Mouse (Mus musculus) cortical plate, adult 2 months (tissue): Measurements from ENCODE around the gene Fam160b1.

ENCODE experiments used
- CTCF ChIP-seq: fragments of 200-500 bp; IDR thresholded peaks from 2 replicates; pipeline ENCODE4 v1.5.1; 2011; ENCODE audit warnings: mild to moderate bottlenecking, control low read depth, low read length; ENCODE audit not compliant: insufficient read depth; ENCODE audit errors: extremely low read depth
- POLR2A ChIP-seq: fragments of 200-500 bp; IDR thresholded peaks from 2 replicates; pipeline ENCODE4 v1.6.1; 2011; ENCODE audit warnings: mild to moderate bottlenecking, low read length, control low read depth; ENCODE audit not compliant: insufficient read depth; ENCODE audit errors: extremely low read depth

DNA sequence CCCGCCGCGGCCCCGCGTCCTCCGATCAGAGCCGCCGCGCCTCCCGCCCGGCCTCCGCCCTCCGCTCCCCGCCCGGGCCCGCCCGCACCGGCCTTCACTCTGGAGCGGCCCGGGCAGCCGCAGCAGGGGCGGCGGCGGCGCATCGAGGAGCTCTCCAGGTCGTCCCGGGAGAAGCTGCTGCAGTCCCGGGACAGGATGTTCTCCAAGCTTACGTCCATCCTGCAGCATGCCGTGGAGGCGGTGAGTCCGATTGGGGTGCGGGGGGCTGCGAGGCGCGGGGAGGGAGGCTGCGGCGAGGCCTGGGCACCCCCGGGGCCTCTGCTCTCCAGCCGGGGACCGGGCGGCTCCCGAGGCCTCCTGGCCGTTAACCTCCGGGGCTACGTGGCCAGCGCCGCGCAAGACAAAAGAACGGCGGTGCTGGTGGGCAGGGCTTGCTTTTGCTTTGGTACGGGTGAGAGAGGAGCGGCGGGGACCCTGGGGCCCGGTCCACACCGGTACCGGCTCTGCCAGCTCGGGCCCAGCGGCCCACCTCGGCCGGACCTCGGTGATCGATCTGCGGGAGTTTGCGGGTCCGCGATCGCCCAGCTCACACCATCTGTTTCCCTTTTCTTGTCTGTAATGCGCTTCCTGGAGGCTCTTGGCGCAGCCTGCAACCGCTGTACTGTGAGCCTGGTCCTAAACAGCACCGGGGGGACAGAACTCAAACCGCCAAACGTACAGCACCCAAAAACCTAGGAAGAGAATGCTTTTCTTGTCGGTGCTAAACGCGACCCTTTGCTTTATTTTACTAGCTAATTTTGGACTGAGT is 855 bp downstream of the Fam160b1 start:
- TF ChIP-seq CTCF (no peak), POLR2A (no peak)
